Mouse (Mus musculus) spleen, adult 2 months (tissue): ENCODE measurements around the gene Itgb1bp1.

Source experiments
- CTCF ChIP-seq: fragments of 200-500 bp; IDR thresholded peaks from 2 replicates; pipeline ENCODE4 v1.5.1; 2011; ENCODE audit warnings: mild to moderate bottlenecking, inconsistent platforms; ENCODE audit not compliant: insufficient read depth, insufficient read length, insufficient replicate concordance; ENCODE audit errors: extremely low read depth
- POLR2A ChIP-seq: fragments of 200-500 bp; IDR thresholded peaks from 2 replicates; pipeline ENCODE4 v1.6.1; 2011; ENCODE audit warnings: low read depth, low read length, inconsistent platforms

GRCm38 (mm10) chr12:21195497-21195896 lies 90.6 kb downstream of the Itgb1bp1 start:
- TF ChIP-seq CTCF: no peak
- TF ChIP-seq POLR2A: no peak
